Mouse (Mus musculus) left cerebral cortex, adult 11 months (tissue): Measurements from ENCODE around the gene Scap.

ENCODE experiments used
- DNase-seq: peaks from one replicate; pipeline ENCODE4 v3.0.0; 2022; ENCODE audit warnings: low spot score

Scap gene

GRCm38 (mm10) chr9:110333135-110333895 lies at the start of gene Scap:
TSS of gene Scap (plus strand) at chr9:110333288.
- DNase-seq, result peak; percentile 89

- no peak for DNase-seq
Measured at GRCm38 (mm10) chr9:110284075-110284697, 48.9 kb upstream of the Scap start.

GRCm38 (mm10) chr9:110287321-110287924 lies 45.7 kb upstream of the Scap start:
- peak; percentile 43 for DNase-seq

GRCm38 (mm10) chr9:110293254-110293718 lies 39.8 kb upstream of the Scap start:
- DNase-seq, result no peak

- DNase-seq, result no peak
Measured at GRCm38 (mm10) chr9:110293873-110294415, 39.1 kb upstream of the Scap start.

GRCm38 (mm10) chr9:110294786-110295185 lies 38.3 kb upstream of the Scap start:
- DNase-seq, result no peak

GRCm38 (mm10) chr9:110296867-110297627 lies 36.0 kb upstream of the Scap start:
- peak; percentile 82 for DNase-seq

- no peak for DNase-seq
Measured at GRCm38 (mm10) chr9:110304516-110304915, 28.6 kb upstream of the Scap start.

GRCm38 (mm10) chr9:110304969-110305651 lies 28.0 kb upstream of the Scap start, which contains the start of gene Elp6:
TSS of gene Elp6 (plus strand) at chr9:110305173.
- peak; percentile 91 for DNase-seq

GRCm38 (mm10) chr9:110306371-110306770 lies 26.7 kb upstream of the Scap start:
- DNase-seq, result no peak

GRCm38 (mm10) chr9:110314706-110315105 lies 18.4 kb upstream of the Scap start:
- DNase-seq, result no peak

GRCm38 (mm10) chr9:110315410-110315809 lies 17.7 kb upstream of the Scap start:
- DNase-seq, result no peak

GRCm38 (mm10) chr9:110315904-110316303 lies 17.2 kb upstream of the Scap start:
- DNase-seq, result no peak

GRCm38 (mm10) chr9:110316503-110316902 lies 16.6 kb upstream of the Scap start:
- no peak for DNase-seq

GRCm38 (mm10) chr9:110320769-110321168 lies 12.3 kb upstream of the Scap start:
- DNase-seq, result no peak

- DNase-seq, result no peak
Measured at GRCm38 (mm10) chr9:110322972-110323371, 10.1 kb upstream of the Scap start.

- DNase-seq, result no peak
Measured at GRCm38 (mm10) chr9:110324181-110324580, 8.9 kb upstream of the Scap start.

GRCm38 (mm10) chr9:110328178-110328577 lies 4.9 kb upstream of the Scap start:
- DNase-seq, result no peak

- DNase-seq, result no peak
Measured at GRCm38 (mm10) chr9:110328946-110329630, 4.0 kb upstream of the Scap start.

- DNase-seq, result no peak
Measured at GRCm38 (mm10) chr9:110329655-110330054, 3.4 kb upstream of the Scap start.

- DNase-seq, result no peak
Measured at GRCm38 (mm10) chr9:110330341-110330740, 2.7 kb upstream of the Scap start.
